Mouse (Mus musculus) liver, adult 2 months (tissue): ENCODE results near the gene 1700011L22Rik.

ENCODE experiments used
- CTCF ChIP-seq: fragments of 200-500 bp; IDR thresholded peaks from 2 replicates; pipeline ENCODE4 v1.5.1; 2011; ENCODE audit warnings: low read depth, low read length, control low read depth
- POLR2A ChIP-seq: fragments of 200-500 bp; IDR thresholded peaks from 2 replicates; pipeline ENCODE4 v1.6.1; 2011; ENCODE audit warnings: low read length, control low read depth; ENCODE audit not compliant: insufficient read depth; ENCODE audit errors: extremely low read depth

DNA sequence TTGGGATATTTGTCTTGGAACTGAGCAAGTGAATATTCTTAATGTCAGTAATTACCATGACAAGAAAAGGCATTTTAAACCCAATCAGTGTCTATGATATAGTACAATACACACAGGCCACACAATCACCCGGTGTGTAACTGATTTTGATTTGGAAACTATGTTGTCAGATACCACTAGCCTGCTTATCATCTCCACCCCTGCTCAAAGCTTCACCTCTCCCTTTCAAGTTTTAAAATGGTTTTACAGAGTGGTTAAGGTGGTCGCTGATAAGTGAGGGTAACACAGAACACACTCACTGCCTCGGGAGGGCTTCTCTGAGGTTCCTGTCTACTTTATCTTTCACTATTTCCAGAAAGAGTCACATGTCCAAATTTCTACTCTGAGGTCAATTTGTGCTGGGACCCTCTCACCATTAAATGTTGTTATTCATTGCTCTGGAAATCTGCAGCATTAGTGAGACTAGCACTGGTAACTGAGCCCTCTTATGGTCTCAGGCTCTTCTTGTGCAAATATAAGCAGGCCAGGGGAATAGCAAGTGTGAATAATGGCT lies 44.4 kb upstream of the 1700011L22Rik start:
- TF ChIP-seq CTCF = no peak
- no peak for TF ChIP-seq POLR2A
